9 mouse cellular contexts compared by ENCODE assay signal in the genomic region with DNA sequence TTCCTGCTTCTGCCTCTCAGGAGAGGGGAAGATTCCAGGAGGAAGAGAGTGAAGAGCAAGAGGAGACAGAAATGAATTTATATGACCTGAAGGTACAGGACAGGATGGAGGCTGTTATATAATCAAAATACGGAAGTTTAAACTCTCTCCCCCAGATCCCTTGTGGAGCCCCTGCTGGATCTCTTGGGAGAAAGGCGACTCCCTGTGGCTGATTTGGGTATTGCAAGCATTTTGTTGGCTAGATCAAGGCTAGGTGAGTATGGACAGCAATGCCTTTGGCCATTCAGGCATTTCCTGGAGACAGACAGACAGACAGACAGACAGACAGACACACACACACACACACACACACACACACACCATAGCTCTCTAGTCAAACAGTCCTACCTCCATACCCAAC. TPM values are rescaled to one million over a fixed set of nuclear protein-coding genes. Genes with fewer than 3 reads are reported as not detected.
DNase-seq lines count a peak whose midpoint lies in the region; ATAC-seq and TF ChIP-seq lines count a peak whose summit lies in the region.
"Had no signal": no experiment of that assay in that cellular context is flagged by ENCODE, and none has a peak within 500 bp of the region (broad histone marks: within the 10 kb centered on the region; RNA-seq: fewer than 3 reads in every experiment).

No protein-coding gene starts in this region.

- H3K27me3 ChIP-seq in liver, embryonic 13.5 days, result no peaks in the 10 kb centered on the region

- 0% methylated on average over 2 of the region's 2 CpGs for WGBS in liver, embryonic 13.5 days (ENCODE audit: insufficient replicate concordance)

- H3K4me2 ChIP-seq in liver, embryonic 13.5 days, result no peak overlapping the region

- no peaks in the 10 kb centered on the region for H3K9me3 ChIP-seq in liver, embryonic 13.5 days (replicated peaks)

- H3K36me3 ChIP-seq in liver, embryonic 13.5 days, result no peaks in the 10 kb centered on the region

- intact Hi-C loops in gastrocnemius, adult 2 months (cut with DNase I), result no loop called here

- TF ChIP-seq CTCF in gastrocnemius, adult 2 months (IDR thresholded peaks at IDR 0.05), result peak; percentile 86

- ATAC-seq in liver, embryonic 13.5 days (ENCODE audit: low read depth), result peak; percentile 27; the same call in 1 of the 2 replicates

- H3K9ac ChIP-seq in liver, embryonic 13.5 days, result no peak overlapping the region

- DNase-seq in 3T3-L1 (ENCODE audit: low read depth, low spot score), result peak; percentile 92
- DNase-seq in CD8-positive naive resting alpha-beta T cell, adult 2 months (ENCODE audit: low read depth in 2 of 2, low spot score in 2 of 2), result peak; percentile 63 to 76
- DNase-seq in gastrocnemius, adult 2 months, result peak; percentile 86
- DNase-seq in kidney, postnatal 14 days, result peak; percentile 92
- peak; percentile 33 for DNase-seq in liver, embryonic 13.5 days
- peak; percentile 49 to 80 for DNase-seq in right cerebral cortex, postnatal 10 days (ENCODE audit: low spot score in 2 of 2)
- DNase-seq in yolk sac, embryonic 10.5 days (ENCODE audit: low spot score), result peak; percentile 73

- H3K27ac ChIP-seq in brown adipose tissue, adult 24 weeks (replicated peaks; ENCODE audit: low read depth, low read length), result peak overlapping the region; percentile 82
- H3K27ac ChIP-seq in gastrocnemius, adult 2 months, result peak overlapping the region; percentile 62
- H3K27ac ChIP-seq in liver, embryonic 13.5 days, result no peak overlapping the region
- H3K27ac ChIP-seq: macrophage had no signal

- peaks cover 44% of the 10 kb centered on the region for H3K4me1 ChIP-seq in brown adipose tissue, adult 24 weeks (ENCODE audit: control insufficient read depth, insufficient read depth, insufficient read length, low read length)
- peaks cover 11% of the 10 kb centered on the region for H3K4me1 ChIP-seq in liver, embryonic 13.5 days (replicated peaks)

- H3K4me3 ChIP-seq in brown adipose tissue, adult 24 weeks (ENCODE audit: insufficient read depth, low read depth, low read length), result no peak overlapping the region
- no peak overlapping the region for H3K4me3 ChIP-seq in gastrocnemius, adult 2 months
- no peak overlapping the region for H3K4me3 ChIP-seq in liver, embryonic 13.5 days (replicated peaks)

RNA-seq across cellular contexts. Expression of a gene that starts 46.9 kb away (rescaled TPM):
- 237 and 280 TPM in 2 replicates for polyA plus RNA-seq in brown adipose tissue, adult 24 weeks (2012; ENCODE audit: insufficient read depth, insufficient read length, missing spikeins)
- 100 to 1,000 TPM; 294 to 305 TPM for total RNA-seq in gastrocnemius, adult 2 months (2021)
- polyA plus RNA-seq in liver, embryonic 13.5 days (2015; fragmentation: Nextera tagmentation; extraction: Ambion mirVana), result 11.3 and 11.7 TPM in 2 replicates

RNA-seq across cellular contexts. Expression of a gene that starts 48.0 kb away (rescaled TPM):
- 1.8 and 2.1 TPM in 2 replicates for polyA plus RNA-seq in brown adipose tissue, adult 24 weeks (2012; ENCODE audit: insufficient read depth, insufficient read length, missing spikeins)
- under 1 TPM in 1 of 2 experiments, not detected in 1; 0.08 TPM for total RNA-seq in gastrocnemius, adult 2 months (2021)
- 0.10 TPM in 2 replicates for polyA plus RNA-seq in liver, embryonic 13.5 days (2015; fragmentation: Nextera tagmentation; extraction: Ambion mirVana)
- polyA plus RNA-seq: macrophage had no signal

Comparison
In these comparisons a context has a peak if more than half of its experiments do, and no peak if none do; other contexts are left out.
1. DNase-seq: peak in every context shown above with its lines; median percentile 92 in 3T3-L1; 92 in kidney, postnatal 14 days; 86 in gastrocnemius, adult 2 months; 73 in yolk sac, embryonic 10.5 days; 70 in CD8-positive naive resting alpha-beta T cell, adult 2 months; 64 in right cerebral cortex, postnatal 10 days; 33 in liver, embryonic 13.5 days.
2. RNA of a gene that starts 46.9 kb away (polyA plus RNA-seq): 237 to 280 TPM in brown adipose tissue, adult 24 weeks; 11.3 to 11.7 TPM in liver, embryonic 13.5 days; every median in the first group is over 10 times any median in the second.